Mouse (Mus musculus) 3T3-L1 (cell line): ENCODE data around the gene Luc7l3.

ENCODE experiments used
- DNase-seq: peaks from one replicate; pipeline ENCODE4 v3.0.0-alpha.2; 2015; ENCODE audit warnings: low read depth, low spot score

The Luc7l3 gene

GRCm38 (mm10) chr11:94338347-94338746 is 16.6 kb upstream of the Luc7l3 start:
- DNase-seq = no peak

GRCm38 (mm10) chr11:94336551-94336950 is 14.8 kb upstream of the Luc7l3 start:
- DNase-seq = peak; percentile 65

DNA sequence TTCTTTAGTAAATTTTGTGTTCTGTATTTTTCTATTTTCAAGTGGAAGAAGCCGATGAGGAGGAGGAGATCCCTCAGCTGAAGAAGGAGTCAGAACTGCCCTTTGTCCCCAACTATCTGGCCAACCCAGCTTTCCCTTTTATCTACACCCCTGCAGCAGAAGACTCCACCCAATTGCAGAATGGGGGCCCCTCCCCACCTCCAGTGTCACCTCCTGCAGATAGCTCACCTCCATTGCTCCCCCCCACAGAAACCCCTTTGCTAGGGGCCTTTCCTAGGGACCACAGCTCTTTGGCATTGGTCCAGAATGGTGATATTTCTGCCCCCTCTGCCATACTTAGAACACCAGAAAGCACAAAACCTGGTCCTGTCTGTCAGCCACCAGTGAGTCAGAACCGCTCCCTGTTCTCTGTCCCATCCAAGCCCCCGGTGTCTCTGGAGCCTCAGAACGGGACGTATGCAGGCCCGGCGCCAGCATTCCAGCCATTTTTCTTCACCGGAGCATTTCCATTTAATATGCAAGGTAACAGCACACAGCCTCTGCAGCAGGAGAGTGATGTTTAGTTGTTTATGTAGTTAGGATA is 12.7 kb upstream of the Luc7l3 start:
- DNase-seq = peak; percentile 47

GRCm38 (mm10) chr11:94332726-94333125 is 10.9 kb upstream of the Luc7l3 start:
- no peak for DNase-seq

- DNase-seq = no peak
Observed at GRCm38 (mm10) chr11:94330211-94330610, 8.4 kb upstream of the Luc7l3 start.

GRCm38 (mm10) chr11:94329270-94329891 is 7.6 kb upstream of the Luc7l3 start:
- peak; percentile 93 for DNase-seq

- peak; percentile 48 for DNase-seq
Observed at GRCm38 (mm10) chr11:94328644-94329025, 6.8 kb upstream of the Luc7l3 start.

DNA sequence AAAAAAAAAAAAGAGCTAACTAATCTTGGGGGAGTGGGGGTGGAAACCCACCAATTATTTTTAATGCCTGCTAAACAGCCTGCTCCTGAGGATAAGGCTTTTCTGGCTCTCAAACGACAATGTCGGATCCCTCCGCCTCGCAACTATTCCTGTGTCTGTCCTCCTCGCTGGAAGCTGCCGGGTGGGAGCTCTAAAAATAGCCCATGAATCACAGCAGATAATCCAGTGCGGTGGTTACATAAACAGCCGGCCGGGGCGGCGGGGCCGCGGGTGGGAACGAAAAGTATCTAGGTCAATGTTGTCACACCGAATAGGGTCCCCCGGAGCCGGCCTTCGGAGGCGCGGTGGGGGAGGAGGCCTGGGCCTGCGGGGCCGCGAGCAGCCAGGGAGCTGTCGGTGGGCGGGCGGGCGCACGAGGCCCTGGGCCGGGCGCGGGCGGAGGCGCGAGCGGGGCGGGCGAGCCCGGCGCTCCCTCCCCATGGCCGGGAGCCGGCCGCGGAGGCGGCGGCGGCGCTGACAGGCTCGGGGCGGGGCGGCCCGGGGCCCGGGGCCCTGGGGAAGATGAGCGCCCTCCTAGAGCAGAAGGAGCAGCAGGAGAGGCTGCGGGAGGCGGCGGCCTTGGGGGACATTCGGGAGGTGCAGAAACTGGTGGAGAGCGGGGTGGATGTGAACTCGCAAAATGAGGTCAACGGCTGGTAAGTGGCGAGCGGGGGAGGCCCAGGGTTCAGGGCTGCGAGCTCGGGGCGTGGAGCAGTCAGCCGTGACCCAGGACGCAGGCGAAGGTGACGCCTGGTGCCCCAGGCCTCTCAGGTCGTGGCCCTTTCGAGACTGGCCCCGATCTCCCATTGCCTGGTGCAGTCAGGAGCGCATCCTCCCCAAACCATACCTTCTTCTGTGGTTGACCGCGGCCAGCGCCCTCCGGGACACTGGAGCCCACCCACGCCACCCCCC is 6.2 kb upstream of the Luc7l3 start, which contains the start of gene Ankrd40:
TSS of gene Ankrd40 (plus strand) at position 309 of the 951 bp plus-strand sequence.
- DNase-seq = peak; percentile 95

DNA sequence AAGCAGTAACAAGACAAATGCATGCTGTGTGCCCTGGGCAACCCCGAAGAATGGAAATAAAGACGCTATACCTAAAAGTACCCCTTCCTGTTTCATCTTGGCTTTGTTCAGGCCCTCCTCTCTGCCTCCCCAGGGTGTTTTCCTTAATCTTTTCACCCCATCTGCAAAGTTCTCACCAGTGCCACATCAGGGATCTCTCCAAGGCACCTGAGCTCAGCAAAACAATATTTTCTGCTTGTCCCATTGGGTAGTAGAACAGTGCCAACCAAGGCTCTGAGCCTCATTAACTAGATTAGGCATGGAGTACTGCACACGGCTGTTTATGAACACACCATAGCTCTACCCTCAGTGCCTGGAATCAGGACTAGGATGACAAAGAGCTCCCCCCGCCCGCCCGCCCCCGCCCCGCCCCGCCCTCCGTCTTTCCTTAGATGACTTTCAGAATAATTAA is 5.2 kb upstream of the Luc7l3 start:
- peak; percentile 49 for DNase-seq

GRCm38 (mm10) chr11:94324618-94325017 is 2.8 kb upstream of the Luc7l3 start:
- no peak for DNase-seq

GRCm38 (mm10) chr11:94323271-94323925 is 1.6 kb upstream of the Luc7l3 start:
- peak; percentile 76 for DNase-seq

DNA sequence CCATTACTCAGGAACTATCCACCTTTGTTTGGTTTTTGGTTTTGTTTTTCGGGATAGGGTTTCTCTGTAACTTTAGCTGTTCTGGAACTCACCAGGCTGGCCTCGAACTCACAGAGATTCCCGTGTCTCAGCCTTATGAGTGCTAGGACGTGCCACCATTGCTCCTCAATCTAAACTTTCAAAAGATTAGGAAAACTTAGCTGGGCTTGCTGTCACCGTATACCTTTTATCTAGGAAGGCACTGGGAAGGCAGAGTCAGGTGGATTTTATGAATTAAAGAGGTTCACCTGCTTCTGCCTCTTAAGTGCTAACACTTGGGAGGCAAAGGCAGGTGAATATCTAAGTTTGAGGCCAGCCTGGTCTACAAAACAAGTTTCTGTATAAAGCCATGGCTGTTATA is 848 bp upstream of the Luc7l3 start:
- peak; percentile 33 for DNase-seq

DNA sequence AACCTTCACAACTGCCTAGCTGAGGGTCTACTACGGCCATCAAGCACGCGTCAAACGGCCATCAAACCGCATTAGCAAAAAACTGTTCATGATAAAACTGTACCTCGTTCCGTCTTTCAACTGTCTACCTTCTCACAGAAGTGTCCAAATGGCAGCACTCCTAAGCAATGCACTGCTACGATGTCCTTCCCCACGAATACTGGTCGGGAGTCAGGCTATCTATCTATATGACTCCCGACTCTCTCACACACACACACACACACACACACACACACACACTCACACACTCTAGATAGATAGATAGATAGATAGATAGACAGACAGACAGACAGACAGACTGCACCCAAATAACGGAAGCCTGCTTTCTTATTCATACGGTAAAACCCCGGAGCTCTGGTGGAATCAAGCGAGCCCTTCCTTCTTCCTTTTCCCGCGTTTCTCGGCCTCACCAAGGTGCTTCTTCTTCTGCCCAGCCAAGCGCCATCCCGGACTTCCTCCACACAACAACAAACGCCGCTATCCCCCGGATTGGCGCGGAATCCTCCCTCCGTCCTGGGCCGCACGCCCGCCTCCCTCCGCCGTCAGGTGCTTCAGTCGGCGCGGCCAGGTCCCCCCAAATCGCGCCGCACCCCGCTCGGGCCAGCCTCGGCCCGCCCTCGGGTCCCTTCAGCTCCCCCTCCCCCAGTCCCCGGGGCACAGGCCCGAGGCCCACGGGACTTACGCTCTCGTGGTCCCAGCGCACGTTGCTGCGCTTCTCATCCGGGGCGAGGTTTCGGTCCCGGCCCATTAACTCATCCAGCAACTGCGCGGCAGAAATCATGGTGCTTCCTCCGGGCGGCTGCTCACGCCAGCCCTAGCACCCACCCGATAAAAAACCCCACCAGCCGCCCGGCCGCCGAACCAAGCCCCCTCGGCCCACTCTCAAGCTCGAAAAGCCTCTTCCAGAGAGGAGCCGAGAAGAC is 538 bp downstream of the Luc7l3 start:
- peak; percentile 51 for DNase-seq

- no peak for DNase-seq
Observed at GRCm38 (mm10) chr11:94318056-94318455, 3.7 kb downstream of the Luc7l3 start.

GRCm38 (mm10) chr11:94317515-94317914 is 4.3 kb downstream of the Luc7l3 start:
- DNase-seq = no peak

DNA sequence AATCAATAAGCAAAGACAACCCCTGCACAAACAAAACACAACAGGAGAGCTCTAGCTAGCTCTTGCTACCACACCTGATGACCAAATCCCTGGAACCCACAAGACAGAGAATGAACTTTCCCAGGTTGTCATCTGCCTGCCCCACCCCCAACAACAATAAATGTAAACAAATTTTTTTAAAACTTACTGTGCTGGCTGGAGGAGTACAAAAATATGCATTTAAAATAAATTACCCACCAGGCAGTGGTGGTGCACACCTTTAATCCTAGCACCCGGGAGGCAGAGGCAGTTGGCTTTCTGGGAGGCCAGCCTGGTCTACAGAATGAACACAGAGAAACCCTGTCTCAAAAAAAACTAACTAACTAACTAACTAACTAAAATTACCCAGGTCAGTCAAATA is 4.8 kb downstream of the Luc7l3 start:
- no peak for DNase-seq

GRCm38 (mm10) chr11:94316528-94316927 is 5.3 kb downstream of the Luc7l3 start:
- DNase-seq = no peak

DNA sequence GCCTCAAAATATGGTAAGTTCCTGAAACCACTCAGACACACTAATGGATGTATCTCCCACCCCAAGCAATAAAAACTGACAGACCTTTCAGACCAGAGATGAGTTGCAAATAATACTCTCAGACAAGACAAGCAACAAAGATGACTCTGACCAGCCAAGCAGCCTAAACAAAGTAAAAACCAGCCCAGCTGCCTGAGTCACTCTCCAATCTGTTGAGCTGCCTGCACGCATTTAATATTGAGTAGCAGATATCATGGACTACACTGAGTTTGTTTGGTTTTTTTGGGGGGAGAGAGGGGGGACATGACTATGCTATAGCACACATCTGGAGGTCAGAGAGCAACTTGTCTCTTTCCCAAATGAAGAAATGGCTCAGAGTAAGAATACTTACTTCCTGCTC is 6.5 kb downstream of the Luc7l3 start:
- DNase-seq = no peak

GRCm38 (mm10) chr11:94314098-94314652 is 7.6 kb downstream of the Luc7l3 start:
- DNase-seq = no peak

- no peak for DNase-seq
Observed at GRCm38 (mm10) chr11:94312733-94313132, 9.1 kb downstream of the Luc7l3 start.
